Mouse (Mus musculus) ES-Bruce4 (cell line): ENCODE measurements around the gene Trhde. TPM values are rescaled to one million over a fixed set of nuclear protein-coding genes. Genes with fewer than 3 reads are reported as not detected.

Source experiments
- H3K27ac ChIP-seq: 2 replicates; pipeline ENCODE4 v1.5.1; 2012; ENCODE audit warnings: low read length, inconsistent platforms; ENCODE audit not compliant: insufficient read depth
- H3K27me3 ChIP-seq: 2 replicates; pipeline ENCODE4 v1.6.1; 2012; ENCODE audit warnings: mild to moderate bottlenecking, low read length, inconsistent platforms; ENCODE audit not compliant: control insufficient read depth, poor library complexity, insufficient read depth, severe bottlenecking
- H3K36me3 ChIP-seq: 2 replicates; pipeline ENCODE4 v1.6.1; 2012; ENCODE audit warnings: inconsistent platforms, mild to moderate bottlenecking, low read length, moderate library complexity; ENCODE audit not compliant: control insufficient read depth, poor library complexity, insufficient read depth, severe bottlenecking
- H3K4me1 ChIP-seq: one replicate; pipeline ENCODE4 v1.8.1; 2011; ENCODE audit warnings: low read length; ENCODE audit not compliant: control insufficient read depth, insufficient read depth
- H3K4me3 ChIP-seq: 2 replicates; pipeline ENCODE4 v1.5.1; 2011; ENCODE audit warnings: low read depth, mild to moderate bottlenecking, low read length
- H3K9ac ChIP-seq: 2 replicates; pipeline ENCODE4 v1.6.1; 2012; ENCODE audit warnings: low read depth, mild to moderate bottlenecking, inconsistent platforms; ENCODE audit not compliant: poor library complexity, severe bottlenecking
- H3K9me3 ChIP-seq: replicated peaks from 2 replicates; pipeline ENCODE4 v1.6.1; 2012; ENCODE audit warnings: mild to moderate bottlenecking, low read length, inconsistent platforms; ENCODE audit not compliant: control insufficient read depth, poor library complexity, insufficient read depth, severe bottlenecking
- CTCF ChIP-seq: IDR thresholded peaks from one replicate; pipeline ENCODE4 v1.8.1; 2011; ENCODE audit warnings: low read depth, low read length
- EP300 ChIP-seq: IDR thresholded peaks from 2 replicates; pipeline ENCODE4 v1.6.1; 2011; ENCODE audit warnings: low read depth, low read length; ENCODE audit not compliant: insufficient read depth
- POLR2A ChIP-seq: IDR thresholded peaks from one replicate; pipeline ENCODE4 v1.8.1; 2011; ENCODE audit warnings: low read length; ENCODE audit not compliant: insufficient read depth
- polyA plus RNA-seq: library from polyadenylated mRNA; stranded (reverse); fragments of >200 nt; gene quantifications from 2 replicates; pipeline ENCODE4 v1.2.4, GENCODE M21; 2011; ENCODE audit warnings: low read depth; ENCODE audit not compliant: missing spikeins, insufficient read depth, insufficient read length

The Trhde gene
- polyA plus RNA-seq, 1 experiment = not detected

DNA sequence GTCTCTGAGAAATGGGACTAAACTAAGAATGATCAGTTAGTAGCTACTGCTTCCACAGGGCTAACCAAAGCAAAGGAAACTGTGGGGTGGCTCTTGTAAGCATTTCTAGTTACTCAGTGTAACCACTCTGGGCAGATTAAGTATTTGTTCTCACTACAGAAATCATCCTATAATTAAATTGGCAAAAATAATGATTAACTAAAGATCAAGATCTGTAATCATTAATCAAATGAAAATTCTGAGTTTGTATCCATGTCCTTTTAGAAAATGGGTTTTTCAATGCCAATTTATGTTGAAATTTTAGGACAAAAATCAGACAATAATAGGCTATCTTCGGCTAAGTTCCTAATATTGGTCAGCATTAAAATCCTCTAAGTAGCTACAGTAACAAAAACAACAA, 4.4 kb downstream of the Trhde start:
- H3K27ac ChIP-seq = no peak overlapping the region
- H3K36me3 ChIP-seq = no peaks in the 10 kb centered on the region
- no peak for TF ChIP-seq POLR2A
- TF ChIP-seq CTCF = no peak
- no peak for TF ChIP-seq EP300
- no peaks in the 10 kb centered on the region for H3K4me1 ChIP-seq
- H3K4me3 ChIP-seq = no peak overlapping the region
- no peaks in the 10 kb centered on the region for H3K9me3 ChIP-seq
- H3K27me3 ChIP-seq = peaks cover 17% of the 10 kb centered on the region
- no peak overlapping the region for H3K9ac ChIP-seq

DNA sequence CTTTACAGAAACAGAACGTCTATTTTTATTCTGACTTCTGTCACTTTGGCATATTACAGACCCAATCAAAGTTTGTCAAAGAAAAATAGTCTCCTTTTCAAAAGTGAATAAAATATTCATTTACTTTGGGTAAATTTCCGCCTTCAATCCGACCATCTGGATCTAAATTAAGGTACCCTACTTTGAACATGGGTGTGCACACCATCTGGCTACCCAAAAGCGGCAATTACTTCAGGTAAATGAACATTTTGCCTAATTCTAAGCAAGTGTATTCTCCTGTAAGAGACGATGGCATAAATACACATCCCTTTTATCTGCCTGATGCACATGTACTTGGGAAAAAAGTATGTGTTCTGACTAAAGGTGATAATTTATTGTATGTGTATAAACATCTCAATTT, 5.2 kb downstream of the Trhde start:
- H3K4me3 ChIP-seq = no peak overlapping the region
- no peak for TF ChIP-seq POLR2A
- TF ChIP-seq EP300 = no peak
- no peak for TF ChIP-seq CTCF
- no peak overlapping the region for H3K9ac ChIP-seq
- H3K4me1 ChIP-seq = no peaks in the 10 kb centered on the region
- peaks cover 15% of the 10 kb centered on the region for H3K27me3 ChIP-seq
- H3K27ac ChIP-seq = no peak overlapping the region
- no peaks in the 10 kb centered on the region for H3K9me3 ChIP-seq
- H3K36me3 ChIP-seq = no peaks in the 10 kb centered on the region

DNA sequence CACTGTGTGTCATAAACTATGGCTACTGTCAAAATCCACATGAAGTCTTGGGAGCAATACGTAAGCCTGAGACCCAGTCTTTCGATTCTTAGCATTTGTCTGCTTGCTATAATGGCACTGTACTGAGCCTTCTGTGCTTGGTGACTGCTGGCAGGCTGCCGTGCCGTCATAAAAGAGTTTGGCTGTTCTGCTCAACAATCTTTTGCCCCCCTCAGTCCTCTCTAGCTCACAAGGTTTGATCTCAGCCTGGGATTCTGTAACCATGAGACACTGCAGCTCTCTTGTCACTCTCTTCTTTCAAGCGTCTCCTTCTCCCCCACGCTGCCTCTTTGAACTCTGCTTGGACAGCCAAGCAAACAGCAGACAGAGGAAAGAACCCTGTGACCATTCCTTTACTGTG, 7.9 kb downstream of the Trhde start:
- no peaks in the 10 kb centered on the region for H3K9me3 ChIP-seq
- no peaks in the 10 kb centered on the region for H3K4me1 ChIP-seq
- no peaks in the 10 kb centered on the region for H3K36me3 ChIP-seq
- no peak overlapping the region for H3K9ac ChIP-seq
- no peak for TF ChIP-seq CTCF
- no peak overlapping the region for H3K27ac ChIP-seq
- no peak overlapping the region for H3K4me3 ChIP-seq
- no peaks in the 10 kb centered on the region for H3K27me3 ChIP-seq

DNA sequence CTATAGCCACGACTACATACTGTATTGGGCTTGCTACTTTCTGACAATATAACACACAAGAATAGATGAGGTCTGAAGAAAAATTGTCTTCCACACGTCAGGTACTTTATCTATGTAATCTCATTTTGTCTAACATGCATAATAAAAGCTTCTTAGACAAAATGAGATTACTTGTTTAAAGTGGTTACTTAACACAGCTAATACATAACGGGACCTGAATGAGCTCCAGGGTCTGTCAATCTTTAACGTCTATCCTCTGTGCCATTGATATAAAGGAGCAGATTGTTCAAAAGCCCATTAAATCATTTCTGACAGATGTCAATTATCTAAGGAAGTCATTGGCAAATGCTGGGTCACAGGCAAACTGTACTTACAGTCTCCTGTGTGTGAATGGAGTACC, 36.2 kb downstream of the Trhde start:
- Histone ChIP-seq H3K27me3 (no peaks in the 10 kb centered on the region), H3K9me3 (no peaks in the 10 kb centered on the region), H3K36me3 (no peaks in the 10 kb centered on the region), H3K9ac (no peak overlapping the region), H3K4me3 (no peak overlapping the region), H3K4me1 (no peaks in the 10 kb centered on the region), H3K27ac (no peak overlapping the region)
- TF ChIP-seq EP300 (no peak), POLR2A (no peak), CTCF (no peak)

DNA sequence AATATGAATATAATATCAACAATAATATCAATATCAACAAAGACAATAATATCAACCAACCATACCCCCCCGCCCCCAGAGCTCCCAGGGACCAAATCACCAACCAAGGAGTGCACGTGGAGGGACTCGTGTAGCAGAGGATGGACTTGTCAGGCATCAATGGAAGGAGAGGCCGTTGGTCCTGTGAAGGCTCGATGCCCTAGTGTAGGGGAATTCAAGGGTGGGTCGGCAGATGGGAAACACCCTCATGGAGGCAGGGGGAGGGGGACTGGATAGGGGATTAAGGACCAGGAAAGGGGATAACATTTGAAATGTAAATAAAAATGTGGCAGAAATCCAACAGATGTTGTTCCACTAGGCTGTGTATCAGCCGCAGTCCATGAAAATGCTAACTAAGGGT, 40.0 kb downstream of the Trhde start:
- H3K4me3 ChIP-seq = no peak overlapping the region
- H3K9ac ChIP-seq = no peak overlapping the region
- TF ChIP-seq POLR2A = no peak
- TF ChIP-seq EP300 = no peak
- no peak for TF ChIP-seq CTCF
- H3K36me3 ChIP-seq = no peaks in the 10 kb centered on the region
- H3K9me3 ChIP-seq = no peaks in the 10 kb centered on the region
- H3K27me3 ChIP-seq = no peaks in the 10 kb centered on the region
- H3K4me1 ChIP-seq = no peaks in the 10 kb centered on the region
- no peak overlapping the region for H3K27ac ChIP-seq

DNA sequence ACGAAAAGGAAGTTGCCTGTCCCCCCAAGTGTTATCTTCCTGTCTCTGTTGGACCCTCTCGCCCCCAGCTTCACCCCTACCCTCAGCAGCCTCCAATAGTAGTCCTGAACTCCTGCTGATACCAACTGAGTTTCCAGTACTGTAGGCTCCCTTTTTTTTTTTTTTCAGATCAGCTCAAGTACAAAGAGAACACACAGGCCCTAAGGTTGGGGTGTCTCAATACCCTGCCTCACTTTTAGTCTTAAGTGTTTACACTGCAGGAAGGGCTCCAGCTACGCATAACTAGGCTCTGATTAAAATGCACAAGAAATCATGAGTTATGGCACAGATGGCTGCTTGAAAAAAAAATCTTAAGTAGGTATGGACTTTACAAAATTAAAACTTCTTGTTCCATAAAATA, 42.9 kb downstream of the Trhde start:
- Histone ChIP-seq H3K36me3 (no peaks in the 10 kb centered on the region), H3K9me3 (no peaks in the 10 kb centered on the region), H3K4me3 (no peak overlapping the region), H3K9ac (no peak overlapping the region), H3K27me3 (no peaks in the 10 kb centered on the region), H3K4me1 (no peaks in the 10 kb centered on the region), H3K27ac (no peak overlapping the region)
- TF ChIP-seq EP300 (no peak), CTCF (no peak), POLR2A (no peak)

DNA sequence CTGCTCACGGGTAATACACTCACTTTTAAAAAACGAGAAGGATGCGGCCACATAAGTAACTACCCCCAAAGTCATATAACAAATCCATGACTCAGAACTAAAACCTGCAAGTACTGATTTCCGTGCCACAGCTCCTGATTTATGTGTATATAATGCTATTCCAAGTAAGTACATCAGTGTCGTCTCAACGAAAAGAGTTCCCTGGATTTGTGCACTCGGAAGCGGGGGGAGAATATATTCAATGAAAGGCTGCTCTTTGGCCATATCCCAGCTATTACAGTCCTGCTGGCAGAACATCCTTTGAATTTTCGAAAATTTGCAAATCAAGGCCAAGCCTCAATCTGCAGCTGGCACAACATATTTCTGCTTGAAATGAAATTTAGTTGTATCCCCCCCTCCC, 43.5 kb downstream of the Trhde start:
- no peak overlapping the region for H3K4me3 ChIP-seq
- H3K9ac ChIP-seq = no peak overlapping the region
- no peaks in the 10 kb centered on the region for H3K36me3 ChIP-seq
- H3K27me3 ChIP-seq = no peaks in the 10 kb centered on the region
- H3K9me3 ChIP-seq = no peaks in the 10 kb centered on the region
- H3K4me1 ChIP-seq = no peaks in the 10 kb centered on the region
- no peak for TF ChIP-seq CTCF
- no peak for TF ChIP-seq EP300
- no peak for TF ChIP-seq POLR2A
- H3K27ac ChIP-seq = no peak overlapping the region
